Mouse (Mus musculus) brain, embryonic 14.5 days (tissue): ENCODE measurements around the gene Mettl4. TPM values are rescaled to one million over a fixed set of nuclear protein-coding genes. Genes with fewer than 3 reads are reported as not detected.

ENCODE experiments used
- DNase-seq: peaks from one replicate; pipeline ENCODE4 v3.0.0-alpha.2; 2011; ENCODE audit warnings: low read depth
- CTCF ChIP-seq: fragments of 200-500 bp; IDR thresholded peaks from 2 replicates; pipeline ENCODE4 v1.5.1; 2012; ENCODE audit warnings: inconsistent platforms, mild to moderate bottlenecking, moderate library complexity, borderline replicate concordance; ENCODE audit not compliant: insufficient read depth, insufficient read length; ENCODE audit errors: extremely low read depth
- POLR2A ChIP-seq: fragments of 200-500 bp; IDR thresholded peaks from 2 replicates; pipeline ENCODE4 v1.6.1; 2012; ENCODE audit warnings: mild to moderate bottlenecking, inconsistent platforms, borderline replicate concordance; ENCODE audit not compliant: poor library complexity, insufficient read depth, insufficient read length, severe bottlenecking; ENCODE audit errors: extremely low read depth
- polyA plus RNA-seq: library from polyadenylated mRNA; depleted of rRNA; stranded (reverse); fragments of >200 nt; gene quantifications from 2 replicates; pipeline ENCODE4 v1.2.3, GENCODE M21; 2012; rRNA removed

Mettl4 gene
- polyA plus RNA-seq, result 15.0 and 16.5 TPM in 2 replicates

- DNase-seq, result peak; percentile 97
Measured at GRCm38 (mm10) chr17:94749466-94750135, at the start of gene Mettl4. Gene Mettl4, minus strand, starts transcription at chr17:94750019.

GRCm38 (mm10) chr17:94778871-94779482, 29.2 kb upstream of the Mettl4 start:
- no peak for DNase-seq
- no peak for TF ChIP-seq POLR2A
- TF ChIP-seq CTCF, result no peak

More at GRCm38 (mm10) chr17:94749466-94750135, at the start of gene Mettl4:
- TF ChIP-seq CTCF (no peak), POLR2A (peak; percentile 23; the same call in 1 of the 2 replicates)

- DNase-seq, result no peak
- TF ChIP-seq CTCF (no peak), POLR2A (no peak)
Measured at GRCm38 (mm10) chr17:94768491-94768890, 18.7 kb upstream of the Mettl4 start.

- DNase-seq, result no peak
- TF ChIP-seq CTCF, result no peak
- TF ChIP-seq POLR2A, result no peak
Measured at GRCm38 (mm10) chr17:94764711-94765110, 14.9 kb upstream of the Mettl4 start.

GRCm38 (mm10) chr17:94764011-94764410, 14.2 kb upstream of the Mettl4 start:
- no peak for DNase-seq
- TF ChIP-seq POLR2A, result no peak
- TF ChIP-seq CTCF, result no peak

GRCm38 (mm10) chr17:94762405-94762804, 12.6 kb upstream of the Mettl4 start:
- TF ChIP-seq POLR2A (no peak), CTCF (no peak)
- DNase-seq, result no peak

GRCm38 (mm10) chr17:94750136-94750729, 414 bp upstream of the Mettl4 start:
- DNase-seq, result no peak
- TF ChIP-seq POLR2A (no peak), CTCF (no peak)

GRCm38 (mm10) chr17:94738173-94738572, 11.6 kb downstream of the Mettl4 start:
- TF ChIP-seq CTCF (no peak), POLR2A (no peak)

GRCm38 (mm10) chr17:94735885-94736284, 13.9 kb downstream of the Mettl4 start:
- TF ChIP-seq POLR2A, result no peak
- TF ChIP-seq CTCF, result no peak
- no peak for DNase-seq

More at GRCm38 (mm10) chr17:94738173-94738572, 11.6 kb downstream of the Mettl4 start:
- DNase-seq, result no peak

GRCm38 (mm10) chr17:94735437-94735836, 14.4 kb downstream of the Mettl4 start:
- DNase-seq, result peak; percentile 63
- peak; percentile 60; the same call in 1 of the 2 replicates for TF ChIP-seq CTCF
- TF ChIP-seq POLR2A, result no peak

- DNase-seq, result peak; percentile 79
Measured at GRCm38 (mm10) chr17:94730416-94730815, 19.4 kb downstream of the Mettl4 start.

GRCm38 (mm10) chr17:94726750-94727149, 23.1 kb downstream of the Mettl4 start:
- no peak for DNase-seq
- no peak for TF ChIP-seq CTCF
- no peak for TF ChIP-seq POLR2A

GRCm38 (mm10) chr17:94673515-94674317, 76.1 kb downstream of the Mettl4 start:
- DNase-seq, result peak; percentile 35
- TF ChIP-seq CTCF (no peak), POLR2A (no peak)
